Mouse (Mus musculus): ENCODE results near the gene Psmg3.

Psmg3 gene

GRCm38 (mm10) chr5:139835706-139836105, 9.0 kb upstream of the Psmg3 start:
- no peaks in the 10 kb centered on the region for H3K9me3 ChIP-seq (ENCODE audit: low read length)
- no peak overlapping the region for H3K4me3 ChIP-seq (replicated peaks; ENCODE audit: low read length)
- no peaks in the 10 kb centered on the region for H3K36me3 ChIP-seq (ENCODE audit: insufficient read depth, low read length)
- H3K4me1 ChIP-seq (replicated peaks; ENCODE audit: low read depth, low read length): peaks cover 7% of the 10 kb centered on the region; the same call in 1 of the 2 replicates
- H3K27me3 ChIP-seq (ENCODE audit: insufficient read depth, low read length): no peaks in the 10 kb centered on the region
- no peak for TF ChIP-seq CTCF (conservative IDR thresholded peaks at IDR 0.05; ENCODE audit: low read length)
- no peak for TF ChIP-seq POU5F1 (IDR thresholded peaks at IDR 0.05; ENCODE audit: borderline replicate concordance, low read length)
- no peak for TF ChIP-seq NANOG (IDR thresholded peaks at IDR 0.05; ENCODE audit: borderline replicate concordance, low read length)

- H3K36me3 ChIP-seq (ENCODE audit: insufficient read depth, low read length): no peaks in the 10 kb centered on the region
- no peaks in the 10 kb centered on the region for H3K27me3 ChIP-seq (ENCODE audit: insufficient read depth, low read length)
- no peak overlapping the region for H3K4me3 ChIP-seq (replicated peaks; ENCODE audit: low read length)
- no peaks in the 10 kb centered on the region for H3K9me3 ChIP-seq (ENCODE audit: low read length)
- no peak for TF ChIP-seq CTCF (conservative IDR thresholded peaks at IDR 0.05; ENCODE audit: low read length)
- no peak for TF ChIP-seq NANOG (IDR thresholded peaks at IDR 0.05; ENCODE audit: borderline replicate concordance, low read length)
- TF ChIP-seq POU5F1 (IDR thresholded peaks at IDR 0.05; ENCODE audit: borderline replicate concordance, low read length): no peak
- H3K4me1 ChIP-seq (replicated peaks; ENCODE audit: low read depth, low read length): peaks cover 9% of the 10 kb centered on the region; the same call in 1 of the 2 replicates
Measured at GRCm38 (mm10) chr5:139832125-139832524, 5.4 kb upstream of the Psmg3 start.

- H3K27me3 ChIP-seq (ENCODE audit: insufficient read depth, low read length): no peaks in the 10 kb centered on the region
- peaks cover 13% of the 10 kb centered on the region for H3K4me1 ChIP-seq (replicated peaks; ENCODE audit: low read depth, low read length)
- TF ChIP-seq NANOG (IDR thresholded peaks at IDR 0.05; ENCODE audit: borderline replicate concordance, low read length) (no peak), POU5F1 (IDR thresholded peaks at IDR 0.05; ENCODE audit: borderline replicate concordance, low read length) (no peak), CTCF (conservative IDR thresholded peaks at IDR 0.05; ENCODE audit: low read length) (no peak)
- peaks cover 2% of the 10 kb centered on the region; the same call in 1 of the 2 replicates for H3K36me3 ChIP-seq (ENCODE audit: insufficient read depth, low read length)
- H3K9me3 ChIP-seq (ENCODE audit: low read length): no peaks in the 10 kb centered on the region
- peak overlapping the region; percentile 29; the same call in 1 of the 2 replicates for H3K4me3 ChIP-seq (replicated peaks; ENCODE audit: low read length)
Measured at GRCm38 (mm10) chr5:139830734-139831133, 4.0 kb upstream of the Psmg3 start.

DNA sequence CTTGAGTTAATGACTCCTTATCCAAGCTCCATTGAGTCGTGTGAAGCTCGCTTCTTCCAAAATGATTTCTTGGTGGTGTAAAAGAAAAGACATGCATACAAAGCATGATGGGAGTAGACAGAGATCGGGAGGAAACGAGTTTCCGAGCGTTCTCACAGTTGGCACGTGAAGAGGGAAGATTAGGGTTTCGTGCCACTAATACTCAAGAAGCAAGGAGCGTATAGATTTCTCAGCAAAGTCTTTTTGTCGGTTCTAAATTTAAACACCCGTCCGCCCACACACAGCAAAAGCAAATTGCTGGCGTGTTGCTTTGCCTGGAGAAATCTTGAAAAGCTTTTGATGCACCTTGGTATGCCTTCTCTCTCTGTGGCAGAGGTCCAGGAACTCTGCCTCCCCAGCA, 2.7 kb upstream of the Psmg3 start:
- no peaks in the 10 kb centered on the region for H3K9me3 ChIP-seq (ENCODE audit: low read length)
- no peaks in the 10 kb centered on the region for H3K27me3 ChIP-seq (ENCODE audit: insufficient read depth, low read length)
- TF ChIP-seq CTCF (conservative IDR thresholded peaks at IDR 0.05; ENCODE audit: low read length): no peak
- TF ChIP-seq NANOG (IDR thresholded peaks at IDR 0.05; ENCODE audit: borderline replicate concordance, low read length): no peak
- H3K4me1 ChIP-seq (replicated peaks; ENCODE audit: low read depth, low read length): peaks cover 25% of the 10 kb centered on the region
- no peak overlapping the region for H3K4me3 ChIP-seq (replicated peaks; ENCODE audit: low read length)
- peaks cover 14% of the 10 kb centered on the region for H3K36me3 ChIP-seq (ENCODE audit: insufficient read depth, low read length)

DNA sequence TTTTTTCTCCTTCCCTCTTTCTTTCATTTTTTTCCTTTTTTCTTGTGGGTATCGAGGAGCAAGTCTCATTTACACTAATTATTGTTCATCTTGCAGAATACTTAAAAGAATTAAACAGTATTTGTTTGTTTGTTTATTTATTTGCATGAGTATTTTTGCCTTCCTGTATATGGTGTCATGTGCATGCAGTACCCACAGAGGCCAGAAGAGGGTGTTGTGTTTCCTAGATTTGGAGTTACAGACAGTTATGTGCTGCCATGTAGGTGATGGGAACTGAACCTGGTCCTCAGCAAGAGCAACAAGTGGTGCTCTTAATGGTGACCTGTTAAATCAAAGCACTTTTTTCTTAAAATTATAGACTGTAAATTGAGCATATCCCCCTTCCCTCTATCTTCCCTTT, 908 bp upstream of the Psmg3 start:
- H3K4me3 ChIP-seq (replicated peaks; ENCODE audit: low read length): no peak overlapping the region
- H3K36me3 ChIP-seq (ENCODE audit: insufficient read depth, low read length): peaks cover 31% of the 10 kb centered on the region
- H3K4me1 ChIP-seq (replicated peaks; ENCODE audit: low read depth, low read length): peaks cover 40% of the 10 kb centered on the region
- TF ChIP-seq NANOG (IDR thresholded peaks at IDR 0.05; ENCODE audit: borderline replicate concordance, low read length) (no peak), CTCF (conservative IDR thresholded peaks at IDR 0.05; ENCODE audit: low read length) (peak; percentile 81)
- no peaks in the 10 kb centered on the region for H3K9me3 ChIP-seq (ENCODE audit: low read length)
- no peaks in the 10 kb centered on the region for H3K27me3 ChIP-seq (ENCODE audit: insufficient read depth, low read length)

DNA sequence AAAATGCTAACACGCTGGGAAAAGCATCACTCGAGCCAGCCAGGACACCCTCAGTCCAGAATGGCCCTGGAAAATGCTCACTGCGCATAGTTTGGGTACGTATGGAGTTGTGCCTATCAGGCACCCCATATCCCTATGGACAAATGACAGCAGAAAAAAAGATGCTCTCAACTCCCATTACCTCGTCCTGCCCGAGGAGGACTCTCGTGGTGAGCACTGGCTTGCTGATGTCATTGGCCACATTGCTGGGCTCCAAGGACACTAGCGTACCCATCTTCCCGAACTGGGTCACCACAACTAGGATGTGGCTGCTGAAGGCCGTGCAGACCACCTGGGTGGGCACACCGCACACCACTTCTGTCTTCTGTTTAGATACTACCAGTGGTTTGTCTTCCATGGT, 738 bp downstream of the Psmg3 start:
- peaks cover 48% of the 10 kb centered on the region for H3K36me3 ChIP-seq (ENCODE audit: insufficient read depth, low read length)
- peak overlapping the region; percentile 96 for H3K4me3 ChIP-seq (replicated peaks; ENCODE audit: low read length)
- TF ChIP-seq NANOG (IDR thresholded peaks at IDR 0.05; ENCODE audit: borderline replicate concordance, low read length) (no peak), CTCF (conservative IDR thresholded peaks at IDR 0.05; ENCODE audit: low read length) (no peak), POU5F1 (IDR thresholded peaks at IDR 0.05; ENCODE audit: borderline replicate concordance, low read length) (no peak)
- no peaks in the 10 kb centered on the region for H3K9me3 ChIP-seq (ENCODE audit: low read length)
- peaks cover 51% of the 10 kb centered on the region for H3K4me1 ChIP-seq (replicated peaks; ENCODE audit: low read depth, low read length)
- H3K27me3 ChIP-seq (ENCODE audit: insufficient read depth, low read length): no peaks in the 10 kb centered on the region

- Histone ChIP-seq H3K9me3 (ENCODE audit: low read length) (no peaks in the 10 kb centered on the region), H3K4me1 (replicated peaks; ENCODE audit: low read depth, low read length) (peaks cover 46% of the 10 kb centered on the region), H3K27me3 (ENCODE audit: insufficient read depth, low read length) (no peaks in the 10 kb centered on the region), H3K36me3 (ENCODE audit: insufficient read depth, low read length) (peaks cover 58% of the 10 kb centered on the region), H3K4me3 (replicated peaks; ENCODE audit: low read length) (peak overlapping the region; percentile 20; the same call in 1 of the 2 replicates)
- TF ChIP-seq POU5F1 (IDR thresholded peaks at IDR 0.05; ENCODE audit: borderline replicate concordance, low read length) (no peak), NANOG (IDR thresholded peaks at IDR 0.05; ENCODE audit: borderline replicate concordance, low read length) (no peak), CTCF (conservative IDR thresholded peaks at IDR 0.05; ENCODE audit: low read length) (no peak)
Measured at GRCm38 (mm10) chr5:139824531-139824930, 2.2 kb downstream of the Psmg3 start.

DNA sequence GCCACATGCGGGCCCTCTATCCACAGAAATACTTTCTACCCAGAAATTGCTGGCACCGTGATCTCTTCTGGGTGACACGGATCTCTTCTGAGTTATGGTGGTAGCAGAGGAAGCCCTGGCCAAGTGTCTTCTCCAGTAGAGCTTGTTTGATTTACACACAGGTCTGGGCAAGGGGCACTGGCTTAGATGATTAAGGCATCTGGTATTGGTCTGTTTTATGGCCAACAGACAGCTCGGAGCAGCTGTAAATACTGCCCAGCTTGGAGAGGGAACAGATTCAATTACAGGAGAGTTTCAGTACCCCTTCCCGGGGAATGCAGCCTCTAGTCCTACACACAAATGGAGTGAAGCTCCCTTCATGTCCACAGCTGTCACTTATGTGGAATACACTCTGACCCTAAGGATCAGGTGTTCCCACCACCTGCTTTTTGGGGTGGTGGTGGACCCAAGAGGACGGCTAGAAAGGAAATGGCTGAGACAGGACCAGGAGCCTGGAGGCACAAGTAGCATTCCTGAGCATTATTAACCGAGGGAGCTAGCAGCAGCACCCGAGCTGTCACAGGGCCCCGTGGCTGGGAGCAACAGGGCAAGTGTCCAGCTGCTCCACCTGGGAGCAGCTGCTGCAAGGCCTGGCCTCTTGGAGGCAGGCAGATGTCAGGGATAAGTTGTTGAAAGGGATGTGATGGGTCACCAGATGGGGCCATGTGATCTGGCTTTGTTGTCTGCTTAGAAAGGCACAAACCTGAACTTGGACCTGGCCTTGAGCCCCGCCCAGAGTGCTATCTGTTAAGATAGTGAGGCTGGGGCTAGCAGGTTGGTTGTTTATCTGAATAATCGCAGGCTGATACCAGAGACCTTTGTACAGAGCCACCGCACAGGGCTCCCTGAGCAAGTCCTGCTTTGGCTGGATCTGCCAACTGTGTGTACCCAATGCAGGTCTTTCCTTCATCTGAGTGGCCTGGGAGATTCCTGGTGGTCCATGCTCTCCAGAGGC, 4.9 kb downstream of the Psmg3 start:
- Histone ChIP-seq H3K36me3 (ENCODE audit: insufficient read depth, low read length) (peaks cover 59% of the 10 kb centered on the region), H3K27me3 (ENCODE audit: insufficient read depth, low read length) (no peaks in the 10 kb centered on the region), H3K4me1 (replicated peaks; ENCODE audit: low read depth, low read length) (peaks cover 46% of the 10 kb centered on the region), H3K4me3 (replicated peaks; ENCODE audit: low read length) (no peak overlapping the region), H3K9me3 (ENCODE audit: low read length) (no peaks in the 10 kb centered on the region)
- TF ChIP-seq POU5F1 (IDR thresholded peaks at IDR 0.05; ENCODE audit: borderline replicate concordance, low read length) (no peak), NANOG (IDR thresholded peaks at IDR 0.05; ENCODE audit: borderline replicate concordance, low read length) (no peak), CTCF (conservative IDR thresholded peaks at IDR 0.05; ENCODE audit: low read length) (no peak)

All from E14TG2a.4 (cell line).